Mouse (Mus musculus) monocyte, adult 5-6 weeks (primary cell): ENCODE measurements at regions not wholly inside any gene's neighbourhood (a gene's known extent, or its start where the extent isn't known, plus 50 kb on each side); places are given as distances from the start of the nearest gene placed in this dataset.

Source experiments
- ATAC-seq: fragments of 153-309, 156-312 bp; replicated peaks from 2 replicates; pipeline ENCODE4 v1.8.0; 2017; ENCODE audit warnings: mild to moderate bottlenecking; ENCODE audit not compliant: low TSS enrichment, insufficient number of reproducible peaks, severe bottlenecking, poor library complexity, low FRiP score

DNA sequence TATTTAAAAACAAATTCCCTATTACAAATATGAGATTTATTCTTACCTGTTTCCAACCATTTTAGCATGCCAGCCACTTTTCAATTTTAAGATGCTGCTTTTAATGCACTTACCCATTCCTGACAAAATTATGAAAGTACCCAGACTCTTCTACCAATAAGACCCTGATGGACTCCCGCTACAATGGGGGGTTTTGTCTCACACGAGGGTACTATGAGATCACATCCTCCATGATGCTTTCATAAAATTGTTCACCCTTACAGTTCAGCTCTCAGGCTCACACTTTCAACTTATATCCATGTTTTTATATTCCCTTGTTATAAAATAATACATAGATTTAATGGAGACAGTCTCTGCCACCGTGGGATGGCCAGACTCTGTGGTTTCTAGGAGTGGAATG lies 68.1 kb upstream of the Adamts18 start:
- no peak for ATAC-seq

DNA sequence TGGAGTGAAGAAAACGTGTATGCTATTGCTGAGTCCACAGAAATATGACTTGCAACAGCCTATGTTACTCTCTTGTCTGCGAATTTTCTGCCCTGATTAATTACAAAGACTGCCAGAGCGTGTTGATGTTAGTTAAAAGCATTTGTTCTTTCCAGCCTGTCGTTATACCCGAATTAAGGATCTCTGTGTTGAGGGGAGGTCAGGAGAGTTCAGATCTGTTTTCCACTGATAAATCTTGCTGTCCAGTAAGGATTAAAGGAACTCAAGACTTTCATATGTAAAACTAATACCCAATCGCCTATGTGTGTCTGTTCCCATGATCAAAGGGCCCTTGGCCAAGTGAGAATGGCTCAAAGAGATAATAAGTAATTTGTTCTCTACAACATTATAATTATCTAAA lies 68.7 kb upstream of the Adamts18 start:
- ATAC-seq = no peak

DNA sequence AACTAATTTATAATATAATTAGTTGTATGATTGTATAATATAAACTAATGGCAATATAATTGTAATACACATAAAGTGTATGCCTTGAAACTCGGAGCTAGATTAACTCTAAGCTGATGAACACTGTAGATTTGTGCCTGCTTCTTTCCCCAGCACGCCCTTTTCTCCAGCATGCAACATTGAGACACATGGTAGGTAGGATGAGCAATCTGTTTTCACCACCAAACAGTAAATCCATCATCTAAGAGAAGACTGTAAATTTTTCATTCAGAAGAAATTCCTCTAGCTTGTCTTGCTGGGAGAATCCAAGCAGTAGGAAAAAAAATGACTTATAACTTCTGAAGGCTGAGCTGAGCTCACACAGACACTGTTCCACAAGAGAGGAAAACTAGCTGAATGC lies 71.8 kb upstream of the Adamts18 start:
- ATAC-seq = no peak

DNA sequence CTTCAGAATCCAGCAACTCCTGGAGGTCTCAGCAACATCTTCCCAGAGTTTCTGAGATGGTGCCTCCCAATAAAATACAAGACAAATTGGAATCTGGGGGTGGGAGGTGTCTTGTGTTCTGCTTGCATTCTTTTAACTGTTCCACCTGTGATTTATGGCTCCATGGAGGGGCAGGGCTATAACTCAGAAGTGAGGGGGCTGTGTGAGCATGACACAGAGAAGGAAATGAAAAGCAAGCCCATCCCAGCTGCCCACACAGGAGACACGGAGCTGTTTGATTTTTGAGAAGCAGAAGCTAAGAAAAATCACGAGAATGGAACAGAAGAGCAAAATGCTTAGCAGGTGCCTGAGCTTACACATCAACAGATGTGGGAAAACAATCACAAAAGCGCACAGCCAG lies 74.8 kb upstream of the Adamts18 start:
- ATAC-seq = no peak

DNA sequence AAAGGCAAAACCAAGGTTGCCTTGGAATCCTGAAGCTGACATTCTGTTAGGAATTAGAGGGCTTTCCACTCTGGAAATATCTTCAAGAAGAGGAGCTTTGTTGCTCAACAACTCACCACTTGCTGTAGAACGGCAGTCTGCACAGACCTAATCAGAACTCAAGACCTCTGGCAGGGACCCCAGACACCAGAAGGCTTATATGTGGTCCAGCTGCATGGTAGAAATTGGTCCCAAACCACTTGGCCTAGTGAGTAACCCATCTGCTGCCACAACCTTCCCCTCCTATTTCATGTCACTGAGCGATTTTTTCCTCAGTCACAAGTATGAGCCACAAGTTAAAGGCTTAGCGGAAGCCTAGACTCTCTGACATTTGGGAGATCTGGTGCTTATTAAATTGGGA lies 105.2 kb upstream of the Adamts18 start:
- no peak for ATAC-seq

DNA sequence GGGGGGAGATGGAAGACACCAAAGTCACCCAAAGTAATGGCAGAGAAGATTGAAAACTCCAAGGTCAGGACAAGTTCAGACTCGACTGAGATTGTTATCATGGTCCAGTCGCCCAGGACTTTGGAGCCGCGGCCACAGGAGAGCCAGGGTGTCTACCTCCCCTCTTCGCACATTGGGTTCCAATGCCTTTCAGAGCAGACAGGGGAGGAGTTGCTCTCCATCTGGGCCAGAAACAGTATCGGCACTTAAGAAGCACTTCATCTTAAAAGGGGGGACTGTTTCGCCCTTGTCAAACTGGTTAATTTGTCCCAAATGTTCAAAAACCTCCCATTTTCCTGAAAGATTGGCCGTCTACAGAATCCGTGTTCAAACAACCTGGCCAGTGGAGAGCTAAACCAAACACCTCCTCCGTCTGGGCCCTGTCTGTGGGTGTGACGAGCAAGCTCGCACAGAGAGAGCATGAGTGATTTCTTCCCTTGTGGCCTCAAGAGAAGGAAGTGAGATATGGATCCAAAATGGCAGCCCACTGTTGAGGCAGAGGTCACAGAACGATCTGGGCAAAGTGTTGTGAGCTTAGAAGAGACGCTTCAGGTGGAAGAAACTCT lies 108.0 kb upstream of the Adamts18 start:
- no peak for ATAC-seq

DNA sequence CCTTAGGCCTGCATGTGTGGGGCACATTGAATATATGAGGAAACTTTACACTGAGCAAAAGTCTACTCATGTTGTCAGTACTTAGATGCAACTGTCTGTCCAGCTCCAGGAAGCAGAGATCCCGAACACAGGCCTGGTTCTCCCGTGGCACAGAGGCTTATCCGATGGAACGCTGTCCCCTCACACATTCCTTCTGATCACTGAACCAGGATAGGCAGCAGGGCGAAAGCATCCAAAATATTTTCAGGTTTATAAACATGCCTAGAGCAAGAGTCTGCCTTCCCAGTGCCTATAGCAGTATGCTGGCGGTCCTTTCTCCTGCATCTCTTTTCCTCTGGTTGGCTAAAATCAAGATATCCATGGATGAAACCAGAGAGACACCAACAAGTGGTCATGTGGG lies 109.3 kb upstream of the Adamts18 start:
- ATAC-seq = no peak

DNA sequence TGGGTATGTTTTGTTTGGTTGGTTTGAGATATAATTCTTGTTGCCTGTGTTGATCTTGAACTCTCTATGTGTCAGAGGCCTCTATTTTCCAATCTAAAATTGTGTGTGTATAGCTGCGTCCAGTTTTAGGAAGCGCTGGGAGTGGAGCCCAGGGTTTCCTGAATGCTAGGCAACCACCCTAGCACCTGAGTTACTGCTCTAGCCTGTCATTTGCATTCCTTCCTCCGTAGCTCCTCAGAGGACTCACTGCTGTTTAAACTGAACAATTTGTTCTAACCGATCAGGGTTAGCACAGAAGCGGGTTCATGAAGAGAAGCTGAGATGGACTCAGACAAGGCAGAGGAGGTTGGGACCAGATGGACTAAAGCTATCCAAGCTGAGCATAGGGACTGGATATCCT lies 127.3 kb upstream of the Adamts18 start:
- ATAC-seq = no peak

DNA sequence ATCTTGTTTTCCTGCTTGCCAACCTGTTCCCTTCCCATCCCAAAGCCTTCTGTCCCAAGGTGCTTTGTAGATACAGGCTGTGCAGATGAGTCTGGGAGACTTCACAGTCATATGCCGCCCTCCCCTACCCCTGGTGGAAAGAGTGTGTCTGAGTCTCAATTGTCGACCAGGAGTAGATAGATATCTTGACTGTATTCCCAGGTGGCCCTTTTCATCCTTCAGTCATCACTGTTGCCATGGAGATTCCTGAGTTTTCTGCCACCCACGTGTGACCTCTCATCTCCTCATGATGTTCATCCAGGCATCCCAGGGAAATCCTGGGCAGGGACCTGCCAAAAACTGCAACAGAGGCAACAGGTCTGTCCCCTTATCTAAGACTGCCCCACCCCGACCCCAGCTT lies 128.1 kb upstream of the Adamts18 start:
- ATAC-seq = no peak

DNA sequence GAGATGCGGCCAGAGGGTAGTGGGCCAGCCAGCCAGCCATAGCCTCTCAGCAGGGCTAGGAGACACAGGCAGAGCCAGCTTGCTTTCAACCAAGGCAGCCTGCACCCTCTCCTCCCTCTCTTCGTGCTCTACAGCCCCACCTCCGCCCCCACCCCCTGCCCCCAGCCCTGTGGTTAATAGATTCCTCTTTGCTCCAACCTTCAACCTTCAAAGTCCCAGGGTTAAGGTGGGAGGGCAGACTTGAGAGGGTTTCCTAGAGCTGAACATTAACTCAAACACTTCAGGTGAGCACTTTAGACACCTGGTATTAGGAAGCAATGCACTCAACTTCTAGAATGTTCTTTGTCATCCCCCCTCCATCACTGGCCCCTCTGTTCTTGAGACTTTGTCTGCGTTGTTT lies 128.5 kb upstream of the Adamts18 start:
- no peak for ATAC-seq

DNA sequence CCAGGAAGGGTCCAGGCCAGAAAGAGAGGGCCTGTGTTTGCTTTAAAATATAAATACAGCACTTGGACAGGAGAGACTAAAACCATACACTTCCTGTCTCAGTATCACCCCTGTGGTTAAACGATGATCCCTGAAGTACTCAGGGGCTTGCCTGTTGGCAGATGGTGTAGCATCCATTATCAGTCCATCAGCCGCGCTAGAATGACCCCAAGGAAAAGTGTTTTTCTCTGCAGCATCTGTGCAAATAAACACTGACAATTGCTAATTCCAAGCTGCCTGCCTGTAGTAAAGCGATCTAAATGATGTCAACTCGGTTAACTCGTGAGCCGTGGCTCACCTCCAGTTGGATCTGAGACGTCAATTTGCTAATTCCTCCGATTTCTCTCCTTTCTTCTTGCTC lies 130.4 kb upstream of the Adamts18 start:
- no peak for ATAC-seq

DNA sequence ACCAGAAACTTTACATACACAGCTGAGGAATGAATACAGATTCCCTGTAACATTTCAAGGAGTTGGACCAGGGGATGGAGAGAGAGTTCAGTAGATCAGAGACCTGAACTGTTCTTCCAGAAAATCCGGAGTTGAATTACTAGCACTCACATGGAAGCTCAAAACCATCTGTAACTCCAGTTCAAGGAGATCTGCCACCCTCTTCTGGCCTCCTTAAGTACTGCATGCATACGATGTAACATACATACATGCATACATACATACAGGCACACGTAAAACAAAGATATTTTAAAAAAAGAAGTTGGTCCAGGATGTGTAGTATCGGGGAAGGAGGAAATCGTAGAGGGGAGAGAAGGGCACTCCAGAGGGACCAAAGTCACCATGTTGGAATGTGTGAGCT lies 131.3 kb upstream of the Adamts18 start:
- ATAC-seq = no peak

DNA sequence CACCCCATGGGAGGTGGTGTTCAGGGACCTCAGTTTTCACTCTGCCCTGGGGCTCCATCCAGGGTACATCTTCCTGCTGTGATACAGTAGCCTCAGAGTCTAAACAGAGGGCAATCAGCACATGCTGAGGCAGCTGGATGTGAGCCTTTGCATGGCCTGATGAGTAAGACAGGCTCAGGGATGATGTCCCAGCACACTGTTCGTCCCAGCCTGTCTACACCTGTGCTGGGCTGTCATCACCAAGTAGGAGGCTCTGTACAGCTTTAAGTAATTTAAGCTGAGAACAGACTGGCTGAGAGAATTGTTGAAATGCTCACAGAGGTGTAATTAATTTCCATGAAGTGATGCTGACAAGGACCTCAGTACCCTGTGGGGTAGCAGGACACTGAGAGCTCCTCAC lies 132.8 kb upstream of the Adamts18 start:
- no peak for ATAC-seq

DNA sequence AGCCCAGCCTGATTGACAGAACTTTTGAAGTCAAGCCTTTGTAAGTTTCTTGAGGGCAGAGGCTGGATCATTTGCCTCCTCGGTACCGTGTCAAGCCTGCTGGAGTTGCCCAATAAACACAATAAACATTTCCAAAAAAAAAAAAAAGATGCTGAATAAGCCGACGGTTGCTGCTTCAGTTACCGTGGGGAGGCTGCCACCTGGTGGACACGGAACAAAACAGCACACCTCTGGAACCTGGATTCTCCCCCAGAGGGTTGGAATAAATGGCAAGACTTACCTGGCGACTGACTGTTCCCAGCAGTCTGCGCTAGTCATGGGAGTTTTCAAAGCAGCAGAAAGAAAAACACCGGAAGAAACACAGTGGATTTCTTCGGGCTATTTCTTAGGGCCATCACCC lies 136.3 kb upstream of the Adamts18 start:
- no peak for ATAC-seq

DNA sequence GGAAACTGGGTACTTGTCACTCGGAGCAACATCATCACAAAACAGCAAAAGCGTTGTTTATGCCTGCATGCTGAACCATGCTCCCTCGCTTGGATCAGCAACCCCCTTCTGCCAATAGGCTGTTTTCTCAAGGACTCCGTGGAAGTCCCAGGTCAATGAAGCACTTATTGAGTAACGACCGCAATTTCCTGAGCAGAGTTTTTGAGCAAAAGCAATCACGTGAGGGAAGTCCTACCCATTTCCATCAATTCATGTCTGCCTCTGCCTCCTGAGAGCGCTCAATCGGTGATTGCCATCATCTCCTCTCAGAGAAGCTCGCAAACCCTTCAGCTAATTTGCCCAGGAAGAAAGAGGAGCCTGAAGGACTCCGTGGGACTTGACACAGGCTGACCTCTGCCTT lies 136.9 kb upstream of the Adamts18 start:
- ATAC-seq = no peak

DNA sequence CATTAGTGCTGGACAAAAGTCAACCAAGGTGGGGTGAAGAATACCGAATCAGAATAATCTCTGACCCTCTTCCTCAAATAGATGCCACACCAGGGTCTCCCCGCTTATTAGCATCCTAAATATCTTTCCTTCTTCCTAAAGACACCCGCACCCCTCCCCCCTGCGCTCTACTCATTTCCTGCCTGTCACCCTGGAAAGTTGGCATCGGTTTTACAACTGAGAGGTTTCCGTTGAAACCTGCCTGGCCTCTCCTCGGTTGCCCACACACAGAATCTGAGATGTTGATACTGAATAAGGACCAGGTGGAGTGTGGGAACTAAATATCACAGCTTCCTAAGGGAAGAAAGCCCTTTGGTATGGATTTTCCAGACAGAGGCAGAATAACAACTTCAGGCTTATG lies 137.4 kb upstream of the Adamts18 start:
- ATAC-seq = no peak

DNA sequence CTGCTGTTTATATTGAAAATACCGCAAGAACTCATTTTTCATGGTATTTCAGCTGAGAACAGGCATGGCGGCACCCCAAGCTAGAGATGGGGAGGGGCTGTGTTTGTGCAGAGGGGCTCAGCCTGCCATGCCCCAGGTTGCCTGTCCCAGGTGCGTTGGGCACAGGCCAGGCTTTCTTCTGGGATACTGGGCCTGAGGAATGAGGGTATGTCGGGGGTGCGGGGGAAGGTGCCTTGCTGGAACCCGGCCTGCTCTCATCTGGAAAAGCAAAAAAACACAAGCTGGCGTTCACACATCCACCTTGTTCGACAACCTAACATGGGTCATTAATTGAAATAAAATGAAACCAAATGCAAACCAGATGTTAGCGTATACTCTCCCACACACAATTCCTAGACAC lies 142.2 kb upstream of the Adamts18 start:
- no peak for ATAC-seq

DNA sequence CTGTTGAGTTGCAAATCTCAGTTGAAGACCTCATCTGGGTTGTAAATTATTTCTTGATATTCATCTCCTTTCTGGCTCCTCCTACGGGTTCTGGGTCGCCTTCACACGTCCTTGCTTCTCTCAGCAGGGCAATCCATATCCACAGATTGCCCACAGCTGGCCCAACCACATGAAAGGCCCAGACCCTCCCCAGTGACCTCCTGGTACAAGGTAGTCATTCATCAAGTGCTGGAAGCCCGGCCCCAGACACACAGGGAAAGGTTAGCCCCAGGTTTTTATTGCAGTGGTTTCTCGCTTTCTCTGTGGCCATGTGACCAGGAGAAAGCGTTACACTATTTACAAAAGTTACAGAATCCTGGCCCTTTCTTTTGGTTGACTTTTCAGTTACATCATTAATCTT lies 134.5 kb upstream of the Nudt7 start:
- ATAC-seq = no peak

DNA sequence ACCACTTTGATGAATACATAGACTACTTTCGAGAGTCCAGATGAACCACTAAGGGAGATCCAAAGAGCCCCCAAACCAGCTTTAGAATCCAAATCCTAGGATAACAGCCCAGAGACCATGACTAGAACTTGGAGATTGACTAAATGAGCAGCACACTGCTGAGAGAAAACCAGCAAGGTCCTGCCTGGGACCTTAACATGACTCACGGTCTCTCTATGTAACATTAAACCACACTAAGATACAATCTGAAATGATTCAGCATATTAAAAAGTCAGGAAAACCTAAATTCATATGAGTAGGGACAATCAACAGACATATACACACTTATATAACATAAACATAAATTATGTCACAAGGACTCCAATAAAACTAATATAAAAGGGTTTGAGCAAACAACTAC lies 131.7 kb upstream of the Nudt7 start:
- ATAC-seq = no peak

DNA sequence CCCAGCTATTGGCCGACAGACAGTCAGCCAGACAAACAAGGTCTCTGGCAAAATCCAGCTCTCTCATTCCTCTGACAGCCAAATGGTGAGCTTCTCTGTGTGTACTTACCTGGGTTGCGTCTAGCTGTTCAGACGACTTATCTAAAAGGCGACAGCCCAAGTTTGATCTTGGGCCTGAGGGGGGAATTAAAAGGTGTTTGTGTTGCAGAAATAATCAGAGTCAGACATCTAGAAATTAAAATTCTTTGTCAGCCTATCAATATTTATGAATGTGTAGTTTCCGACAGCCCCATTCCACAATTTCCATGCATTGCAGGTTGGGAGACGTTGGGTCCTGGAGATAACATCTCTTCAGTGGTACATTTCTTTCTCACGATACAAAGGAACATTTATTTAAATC lies 128.9 kb upstream of the Nudt7 start:
- no peak for ATAC-seq

DNA sequence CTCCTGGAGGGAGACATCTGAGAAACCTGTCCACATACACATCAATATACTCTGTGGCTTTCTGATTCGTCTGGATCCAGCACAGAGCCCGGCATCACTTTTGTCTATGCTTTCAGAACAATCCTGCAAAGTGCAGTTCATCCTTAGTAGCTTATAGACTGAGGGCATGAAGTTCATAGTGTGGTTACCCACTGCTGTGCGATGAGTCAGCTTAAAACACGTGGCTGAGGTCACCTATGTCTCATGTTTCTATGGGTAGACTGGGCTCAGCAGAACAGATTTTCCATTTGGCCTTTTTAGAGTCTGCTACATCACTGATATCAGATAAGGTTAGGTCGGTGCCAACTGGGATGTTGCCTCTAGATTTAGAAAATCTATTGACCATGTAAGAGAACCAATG lies 126.8 kb upstream of the Nudt7 start:
- ATAC-seq = no peak
